Mouse (Mus musculus) MN1 (cell line): ENCODE results near the gene Gm20873.
"Not testable (repeated sequence)": the region's sequence is repeated elsewhere in the genome, so short reads cannot be mapped to it uniquely, and the experiment has no call there.

Experiments used
- DNase-seq: peaks from one replicate; pipeline ENCODE4 v3.0.0-alpha.2; 2016; ENCODE audit warnings: low spot score

Gene Gm20873

GRCm38 (mm10) chrY:6266798-6267197, at the start of gene Gm20873:
Gene Gm20873, plus strand, starts transcription at chrY:6267098.
- DNase-seq: not testable (repeated sequence)

GRCm38 (mm10) chrY:6237895-6238294, 29.0 kb upstream of the Gm20873 start, which contains the start of gene Gm21746:
Gene Gm21746, minus strand, starts transcription at chrY:6237995.
- not testable (repeated sequence) for DNase-seq
